Mouse (Mus musculus) brain, embryonic 18.5 days (tissue): ENCODE measurements around the gene Hdac9.

Source experiments
- DNase-seq: peaks from one replicate; pipeline ENCODE4 v3.0.0-alpha.2; 2012; ENCODE audit warnings: low read depth, low spot score

Gene Hdac9

GRCm38 (mm10) chr12:34378637-34379036, 538.3 kb downstream of the Hdac9 start:
- DNase-seq = no peak

- no peak for DNase-seq
These were observed 565.0 kb downstream of the Hdac9 start for GRCm38 (mm10) chr12:34351906-34352305.

- no peak for DNase-seq
These were observed 569.4 kb downstream of the Hdac9 start for GRCm38 (mm10) chr12:34347529-34347928.

GRCm38 (mm10) chr12:34342761-34343160, 574.1 kb downstream of the Hdac9 start:
- DNase-seq = no peak

- DNase-seq = no peak
These were observed 578.0 kb downstream of the Hdac9 start for GRCm38 (mm10) chr12:34338886-34339285.

- no peak for DNase-seq
These were observed 582.3 kb downstream of the Hdac9 start for GRCm38 (mm10) chr12:34334455-34335084.

- DNase-seq = no peak
These were observed 584.0 kb downstream of the Hdac9 start for GRCm38 (mm10) chr12:34332884-34333283.

- no peak for DNase-seq
These were observed 589.8 kb downstream of the Hdac9 start for GRCm38 (mm10) chr12:34327111-34327510.

- DNase-seq = no peak
These were observed 604.7 kb downstream of the Hdac9 start for GRCm38 (mm10) chr12:34312113-34312719.

- no peak for DNase-seq
These were observed 611.4 kb downstream of the Hdac9 start for GRCm38 (mm10) chr12:34305453-34305852.

GRCm38 (mm10) chr12:34292346-34292745, 624.5 kb downstream of the Hdac9 start:
- DNase-seq = no peak

GRCm38 (mm10) chr12:34287218-34287617, 629.7 kb downstream of the Hdac9 start:
- no peak for DNase-seq

- no peak for DNase-seq
These were observed 632.0 kb downstream of the Hdac9 start for GRCm38 (mm10) chr12:34284888-34285287.

- no peak for DNase-seq
These were observed 632.5 kb downstream of the Hdac9 start for GRCm38 (mm10) chr12:34284396-34284795.

GRCm38 (mm10) chr12:34278822-34279221, 638.1 kb downstream of the Hdac9 start:
- DNase-seq = no peak

GRCm38 (mm10) chr12:34273816-34274215, 643.1 kb downstream of the Hdac9 start:
- no peak for DNase-seq

- DNase-seq = no peak
These were observed 646.8 kb downstream of the Hdac9 start for GRCm38 (mm10) chr12:34270096-34270495.

GRCm38 (mm10) chr12:34269472-34270040, 647.3 kb downstream of the Hdac9 start:
- no peak for DNase-seq

GRCm38 (mm10) chr12:34259651-34260050, 657.2 kb downstream of the Hdac9 start:
- no peak for DNase-seq

GRCm38 (mm10) chr12:34249160-34249559, 667.7 kb downstream of the Hdac9 start:
- no peak for DNase-seq

- DNase-seq = no peak
These were observed 668.4 kb downstream of the Hdac9 start for GRCm38 (mm10) chr12:34248193-34249121.

GRCm38 (mm10) chr12:34238796-34239195, 678.1 kb downstream of the Hdac9 start:
- no peak for DNase-seq
